Mouse (Mus musculus): ENCODE results near the gene Map4k2. TPM values are rescaled to one million over a fixed set of nuclear protein-coding genes. Genes with fewer than 3 reads are reported as not detected.

The Map4k2 gene
- polyA plus RNA-seq, 1 experiment = 24.8 TPM

GRCm38 (mm10) chr19:6401951-6402350, 61.0 kb downstream of the Map4k2 start:
- H3K4me1 ChIP-seq (ENCODE audit: control insufficient read depth, insufficient read depth, low read length) = peaks cover 22% of the 10 kb centered on the region
- H3K27ac ChIP-seq (ENCODE audit: control insufficient read depth, insufficient read depth, low read depth, low read length) = no peak overlapping the region
- TF ChIP-seq POLR2A (IDR thresholded peaks at IDR 0.05; ENCODE audit: control insufficient read depth, low read depth, low read length) (no peak), CTCF (IDR thresholded peaks at IDR 0.05; ENCODE audit: control insufficient read depth, insufficient read depth, insufficient replicate concordance, low read depth, low read length) (no peak)
- H3K36me3 ChIP-seq (ENCODE audit: control insufficient read depth, insufficient read depth, low read length) = no peaks in the 10 kb centered on the region
- no peak overlapping the region; the same call in 1 of the 2 replicates for H3K4me3 ChIP-seq (ENCODE audit: control insufficient read depth, low read depth, low read length)
- H3K27me3 ChIP-seq (ENCODE audit: control insufficient read depth, insufficient read depth, low read length) = no peaks in the 10 kb centered on the region

DNA sequence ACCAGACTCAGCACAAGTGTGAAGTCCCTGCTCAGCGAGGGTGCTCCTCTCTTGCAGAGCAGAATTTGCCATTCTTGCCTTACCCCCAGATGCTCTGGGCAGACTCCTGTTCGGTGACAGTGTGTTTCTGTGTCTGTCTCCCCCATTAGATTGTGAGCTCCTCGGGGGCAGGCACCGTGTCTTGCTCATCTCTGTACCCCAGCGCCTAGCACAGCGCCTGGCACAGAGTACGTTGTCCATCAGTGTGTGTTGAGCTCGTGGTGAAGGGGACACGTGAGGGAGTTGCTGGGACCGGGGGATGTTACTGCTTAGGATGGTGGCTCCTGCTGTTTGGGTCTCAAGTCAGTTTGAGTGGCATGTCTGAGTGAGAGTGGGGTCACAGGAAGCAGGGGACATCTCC, 62.9 kb downstream of the Map4k2 start:
- H3K36me3 ChIP-seq (ENCODE audit: control insufficient read depth, insufficient read depth, low read length) = no peaks in the 10 kb centered on the region
- TF ChIP-seq POLR2A (IDR thresholded peaks at IDR 0.05; ENCODE audit: control insufficient read depth, low read depth, low read length) (no peak), CTCF (IDR thresholded peaks at IDR 0.05; ENCODE audit: control insufficient read depth, insufficient read depth, insufficient replicate concordance, low read depth, low read length) (no peak)
- H3K27me3 ChIP-seq (ENCODE audit: control insufficient read depth, insufficient read depth, low read length) = no peaks in the 10 kb centered on the region
- H3K4me1 ChIP-seq (ENCODE audit: control insufficient read depth, insufficient read depth, low read length) = peaks cover 17% of the 10 kb centered on the region
- H3K4me3 ChIP-seq (ENCODE audit: control insufficient read depth, low read depth, low read length) = peak overlapping the region; percentile 73; the same call in 1 of the 2 replicates
- H3K27ac ChIP-seq (ENCODE audit: control insufficient read depth, insufficient read depth, low read depth, low read length) = no peak overlapping the region

Other genes with a start within 250 kb of the Map4k2 start
- gene AC131692.1, start 246.7 kb upstream of the Map4k2 start, polyA plus RNA-seq (2012; rRNA removed) = 78.6 and 90.7 TPM in 2 replicates
- gene Naaladl1, start 235.4 kb upstream of the Map4k2 start, polyA plus RNA-seq (2012; rRNA removed) = 4.0 TPM in 2 replicates
- 22.3 and 26.8 TPM in 2 replicates for gene Sac3d1, start 222.5 kb upstream of the Map4k2 start, polyA plus RNA-seq (2012; rRNA removed)
- gene Snx15, start 212.8 kb upstream of the Map4k2 start, polyA plus RNA-seq (2012; rRNA removed) = 13.7 and 15.7 TPM in 2 replicates
- gene Batf2, start 200.2 kb upstream of the Map4k2 start, polyA plus RNA-seq (2012; rRNA removed) = 0.83 and 1.1 TPM in 2 replicates
- gene Arl2, start 199.6 kb upstream of the Map4k2 start, polyA plus RNA-seq (2012; rRNA removed) = 61.5 and 65.5 TPM in 2 replicates
- gene Majin, start 156.7 kb upstream of the Map4k2 start, polyA plus RNA-seq (2012; rRNA removed) = 19.0 and 20.7 TPM in 2 replicates
- gene Gpha2, start 114.8 kb upstream of the Map4k2 start, polyA plus RNA-seq (2012; rRNA removed) = 3.8 and 4.3 TPM in 2 replicates
- 4.6 TPM in 2 replicates for gene Ppp2r5b, start 105.3 kb upstream of the Map4k2 start, polyA plus RNA-seq (2012; rRNA removed)
- 40.2 and 40.5 TPM in 2 replicates for gene Atg2a, start 99.5 kb upstream of the Map4k2 start, polyA plus RNA-seq (2012; rRNA removed)
- 521 and 642 TPM in 2 replicates for gene Ehd1, start 64.4 kb upstream of the Map4k2 start, polyA plus RNA-seq (2012; rRNA removed)
- 5.3 and 5.4 TPM in 2 replicates for gene Cdc42bpg, start 34.7 kb upstream of the Map4k2 start, polyA plus RNA-seq (2012; rRNA removed)
- 24.6 and 24.8 TPM in 2 replicates for gene Men1, start 6.2 kb upstream of the Map4k2 start, polyA plus RNA-seq (2012; rRNA removed)
- 167 and 174 TPM in 2 replicates for gene Sf1, start 22.6 kb downstream of the Map4k2 start, polyA plus RNA-seq (2012; rRNA removed)
- gene Pygm, start 43.3 kb downstream of the Map4k2 start, polyA plus RNA-seq (2012; rRNA removed) = 6.9 and 7.6 TPM in 2 replicates
- 8.2 and 8.4 TPM in 2 replicates for gene Rasgrp2, start 58.2 kb downstream of the Map4k2 start, polyA plus RNA-seq (2012; rRNA removed)
- gene Nrxn2, start 77.6 kb downstream of the Map4k2 start, polyA plus RNA-seq (2012; rRNA removed) = 2.5 and 3.2 TPM in 2 replicates
- 6.9 and 7.3 TPM in 2 replicates for gene Slc22a12, start 201.9 kb downstream of the Map4k2 start, polyA plus RNA-seq (2012; rRNA removed)

Data from testis, adult 2 months (tissue).